Mouse (Mus musculus) lung, postnatal 0 days (tissue): ENCODE measurements around the gene Tnr. TPM values are rescaled to one million over a fixed set of nuclear protein-coding genes. Genes with fewer than 3 reads are reported as not detected.

Experiments
- ATAC-seq: fragments of 200-750 bp; cut with Nextera tagmentation; 2 replicates; pipeline ENCODE4 v1.8.0; 2017; ENCODE audit warnings: moderate library complexity
- DNase-seq: peaks from one replicate; pipeline ENCODE4 v3.0.0-alpha.2; 2016; ENCODE audit warnings: low spot score
- H3K27ac ChIP-seq: fragments of 300-500 bp; sonication (generic); 2 replicates; pipeline ENCODE4 v1.5.1; 2014; ENCODE audit warnings: antibody characterized with exemption, mild to moderate bottlenecking, low read length, mixed read lengths
- H3K27me3 ChIP-seq: fragments of 300-500 bp; sonication (generic); replicated peaks from 2 replicates; pipeline ENCODE4 v1.6.1; 2014; ENCODE audit warnings: low read length, mixed read lengths; ENCODE audit not compliant: insufficient read depth
- H3K36me3 ChIP-seq: fragments of 300-500 bp; sonication (generic); 2 replicates; pipeline ENCODE4 v1.6.1; 2014; ENCODE audit warnings: low read length, mixed read lengths; ENCODE audit not compliant: insufficient read depth
- H3K4me1 ChIP-seq: fragments of 300-500 bp; sonication (generic); 2 replicates; pipeline ENCODE4 v1.6.1; 2014; ENCODE audit warnings: antibody characterized with exemption, low read depth, low read length, mixed read lengths; ENCODE audit not compliant: insufficient read depth
- H3K4me2 ChIP-seq: fragments of 300-500 bp; sonication (generic); replicated peaks from 2 replicates; pipeline ENCODE4 v1.6.1; 2014; ENCODE audit warnings: low read depth, mild to moderate bottlenecking, low read length, moderate library complexity, mixed read lengths
- H3K4me3 ChIP-seq: fragments of 300-500 bp; sonication (generic); 2 replicates; pipeline ENCODE4 v1.5.1; 2014; ENCODE audit warnings: low read depth, low read length
- H3K9ac ChIP-seq: fragments of 300-500 bp; sonication (generic); replicated peaks from 2 replicates; pipeline ENCODE4 v1.6.1; 2014; ENCODE audit warnings: low read depth, mild to moderate bottlenecking
- H3K9me3 ChIP-seq: fragments of 300-500 bp; sonication (generic); 2 replicates; pipeline ENCODE4 v1.6.1; 2016; ENCODE audit warnings: low read length, mixed read lengths
- CTCF ChIP-seq: IDR thresholded peaks from 2 replicates; pipeline ENCODE4 v1.5.1; 2016; ENCODE audit warnings: antibody characterized with exemption, mild to moderate bottlenecking
- EP300 ChIP-seq: IDR thresholded peaks from 2 replicates; pipeline ENCODE4 v1.6.1; 2016; ENCODE audit warnings: antibody characterized with exemption, mild to moderate bottlenecking, control low read depth
- WGBS: fragments of 180-500 bp; shearing (Covaris S2); extraction: QIAGEN DNeasy Blood & Tissue Kit; methylation state at CpG from one replicate; pipeline ENCODE4 v1.1.7; 2014; 5-methylcytosine and 5-hydroxymethylcytosine counted together
- polyA plus RNA-seq: library from polyadenylated mRNA; unstranded; fragments of >200 nt; fragmentation: Nextera tagmentation; extraction: Ambion mirVana; gene quantifications from 2 replicates; pipeline ENCODE4 v1.2.1, GENCODE M21; 2015

Tnr gene
- polyA plus RNA-seq, 1 experiment from 2014 or later, result not detected

DNA sequence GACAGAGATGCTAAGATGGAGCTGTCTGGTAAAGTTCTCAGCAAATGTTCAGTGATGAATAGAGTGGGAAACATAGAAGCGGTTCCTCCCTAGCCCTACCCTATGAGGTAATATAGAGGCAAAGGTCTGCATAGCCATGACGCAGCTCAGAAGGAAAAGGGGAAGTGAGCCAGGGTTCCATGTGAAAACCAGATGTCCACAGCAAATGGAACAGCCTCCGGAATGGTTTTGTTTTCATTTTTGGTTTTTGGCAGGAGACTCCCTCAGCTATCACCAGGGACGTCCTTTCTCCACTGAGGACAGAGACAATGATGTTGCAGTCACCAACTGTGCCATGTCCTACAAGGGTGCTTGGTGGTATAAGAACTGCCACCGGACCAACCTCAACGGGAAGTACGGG, 399.4 kb downstream of the Tnr start:
- Histone ChIP-seq H3K9me3 (no peaks in the 10 kb centered on the region), H3K4me1 (no peaks in the 10 kb centered on the region), H3K27me3 (no peaks in the 10 kb centered on the region), H3K36me3 (no peaks in the 10 kb centered on the region), H3K4me3 (no peak overlapping the region), H3K27ac (no peak overlapping the region), H3K4me2 (no peak overlapping the region), H3K9ac (no peak overlapping the region)
- DNase-seq (peak; percentile 42), ATAC-seq (peak; percentile 73)
- WGBS, result 68% methylated on average over 7 of the region's 7 CpGs
- TF ChIP-seq EP300 (no peak), CTCF (no peak)

DNA sequence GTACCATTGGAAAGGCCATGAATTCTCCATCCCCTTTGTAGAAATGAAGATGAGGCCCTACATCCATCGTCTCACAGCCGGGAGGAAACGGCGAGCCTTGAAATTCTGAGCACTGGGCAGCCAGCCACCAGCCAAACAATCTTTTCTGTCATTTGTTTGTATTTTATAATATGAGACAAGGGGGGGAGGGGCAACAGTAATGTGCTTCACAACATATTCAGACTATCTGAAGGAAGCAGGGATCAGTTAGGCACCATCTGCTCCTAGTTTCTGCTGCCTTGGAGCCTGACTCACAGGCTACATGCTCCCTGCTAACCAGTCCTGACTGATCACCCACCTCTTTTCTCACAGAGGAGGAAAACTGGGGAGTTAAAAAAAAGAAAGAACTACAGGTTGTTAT, 400.5 kb downstream of the Tnr start:
- 29% methylated on average over 4 of the region's 4 CpGs for WGBS
- Histone ChIP-seq H3K4me2 (no peak overlapping the region), H3K4me3 (no peak overlapping the region), H3K4me1 (no peaks in the 10 kb centered on the region), H3K27ac (no peak overlapping the region), H3K9me3 (no peaks in the 10 kb centered on the region), H3K27me3 (no peaks in the 10 kb centered on the region), H3K36me3 (no peaks in the 10 kb centered on the region), H3K9ac (no peak overlapping the region)
- DNase-seq (peak; percentile 64), ATAC-seq (peak; percentile 65)
- no peak for TF ChIP-seq CTCF
- peak; percentile 64 for TF ChIP-seq EP300

DNA sequence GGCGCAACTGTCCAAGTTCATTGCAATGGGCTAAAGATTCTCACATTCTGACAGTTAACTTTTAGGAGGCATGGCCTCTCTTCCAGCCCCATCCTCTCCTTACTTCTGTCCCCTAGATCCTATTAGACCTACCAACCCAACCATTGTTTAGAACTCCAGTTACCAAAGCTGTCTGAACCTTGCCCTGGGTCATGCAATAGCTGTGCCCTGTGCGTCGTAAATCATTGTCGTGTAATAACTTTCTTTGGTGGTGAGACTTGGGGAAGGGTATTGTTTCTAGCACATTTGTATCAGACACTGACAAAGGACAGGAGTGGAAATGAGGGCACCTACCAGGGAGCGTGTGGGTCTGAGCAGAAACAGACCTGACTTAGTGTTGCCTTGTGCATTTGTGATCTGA, 401.1 kb downstream of the Tnr start:
- Histone ChIP-seq H3K4me2 (no peak overlapping the region), H3K4me1 (no peaks in the 10 kb centered on the region), H3K4me3 (no peak overlapping the region), H3K9me3 (no peaks in the 10 kb centered on the region), H3K27me3 (no peaks in the 10 kb centered on the region), H3K9ac (no peak overlapping the region), H3K36me3 (no peaks in the 10 kb centered on the region), H3K27ac (no peak overlapping the region)
- WGBS, result 83% methylated on average over 5 of the region's 5 CpGs
- no peak for ATAC-seq
- TF ChIP-seq EP300 (no peak), CTCF (no peak)
- DNase-seq, result no peak

DNA sequence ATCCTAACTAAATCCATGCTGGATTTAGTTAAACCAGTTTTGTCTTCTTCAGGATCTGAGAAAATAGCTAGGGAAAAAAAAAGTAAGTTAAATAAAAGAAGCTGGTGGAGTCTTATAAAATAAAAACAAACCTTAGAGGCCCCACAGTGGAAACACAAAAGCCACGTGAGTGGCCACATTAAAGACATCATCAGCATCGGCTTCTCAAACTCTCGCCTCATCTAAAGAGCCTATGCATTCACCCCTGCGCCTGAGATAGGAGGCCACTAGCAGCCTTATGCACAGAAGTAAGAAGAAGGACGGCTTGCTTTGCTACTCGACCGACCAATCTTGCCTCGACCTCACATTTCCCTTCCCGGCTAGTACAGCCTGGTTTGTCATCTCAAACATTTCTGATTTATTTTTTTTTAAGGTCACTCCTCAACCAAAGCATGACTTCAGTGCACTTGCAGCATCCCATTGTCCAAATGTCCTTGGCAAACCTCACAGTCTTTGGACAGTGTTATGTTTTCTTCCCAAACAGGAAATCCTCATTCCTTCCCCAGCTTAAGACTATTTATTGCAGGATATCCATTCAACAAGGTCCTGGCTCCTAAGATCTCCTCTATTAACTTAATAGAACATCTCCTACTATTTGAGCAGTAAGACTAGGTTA, 405.2 kb downstream of the Tnr start:
- H3K4me3 ChIP-seq, result no peak overlapping the region
- no peak overlapping the region for H3K9ac ChIP-seq
- H3K9me3 ChIP-seq, result no peaks in the 10 kb centered on the region
- H3K36me3 ChIP-seq, result no peaks in the 10 kb centered on the region
- TF ChIP-seq CTCF (no peak), EP300 (peak; percentile 91)
- H3K4me2 ChIP-seq, result no peak overlapping the region
- no peaks in the 10 kb centered on the region for H3K4me1 ChIP-seq
- DNase-seq, result peak; percentile 58
- WGBS, result 63% methylated on average over 9 of the region's 9 CpGs
- ATAC-seq, result peak; percentile 70
- H3K27me3 ChIP-seq, result no peaks in the 10 kb centered on the region
- peak overlapping the region; percentile 39; the same call in 1 of the 2 replicates for H3K27ac ChIP-seq

DNA sequence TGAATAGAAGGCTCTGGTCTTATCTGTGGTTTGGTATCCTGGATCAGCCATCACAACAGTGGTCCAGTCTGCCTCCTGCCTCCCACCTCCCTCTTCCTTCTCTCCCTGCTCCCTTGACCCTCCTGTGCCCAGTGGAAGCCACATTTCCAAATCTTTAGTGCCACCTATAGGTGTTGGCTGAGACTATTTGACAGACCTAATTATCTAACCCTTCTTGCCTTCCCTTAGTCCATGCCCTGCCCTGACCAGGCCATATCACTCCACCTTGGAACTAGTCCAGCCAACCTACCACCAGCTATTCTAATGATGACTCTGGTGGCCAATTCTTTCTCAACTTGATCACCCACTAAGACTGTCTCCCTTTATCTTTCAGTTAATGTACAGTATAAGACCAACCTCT, 408.5 kb downstream of the Tnr start:
- peak; percentile 34 for TF ChIP-seq CTCF
- no peak for TF ChIP-seq EP300
- DNase-seq (no peak), ATAC-seq (no peak)
- no peak overlapping the region for H3K9ac ChIP-seq
- H3K27me3 ChIP-seq, result no peaks in the 10 kb centered on the region
- H3K4me3 ChIP-seq, result no peak overlapping the region
- H3K4me2 ChIP-seq, result no peak overlapping the region
- no peaks in the 10 kb centered on the region for H3K36me3 ChIP-seq
- no peak overlapping the region for H3K27ac ChIP-seq
- H3K4me1 ChIP-seq, result no peaks in the 10 kb centered on the region
- H3K9me3 ChIP-seq, result no peaks in the 10 kb centered on the region

DNA sequence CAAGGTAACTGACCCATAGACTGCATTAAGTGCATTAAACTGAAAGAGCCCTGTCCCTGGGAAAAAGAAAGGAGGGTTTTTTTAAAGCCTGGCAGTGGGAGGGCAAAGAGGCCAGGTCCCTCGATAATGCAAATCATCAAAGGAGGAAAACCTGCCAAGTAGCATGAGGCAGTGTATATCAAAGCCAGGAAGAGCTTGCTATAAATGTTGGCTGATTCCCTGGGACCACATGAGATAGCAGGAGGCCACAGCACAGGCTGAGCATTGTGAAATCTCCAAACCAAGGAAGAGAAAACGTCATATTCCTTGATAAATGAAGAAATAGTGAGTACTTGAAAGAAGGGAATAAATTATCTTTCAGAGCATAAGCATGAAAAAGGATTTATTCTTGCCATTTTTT, 409.0 kb downstream of the Tnr start:
- no peak overlapping the region for H3K4me3 ChIP-seq
- no peak overlapping the region for H3K4me2 ChIP-seq
- ATAC-seq (peak; percentile 38; the same call in 1 of the 2 replicates), DNase-seq (no peak)
- no peak overlapping the region for H3K9ac ChIP-seq
- no peaks in the 10 kb centered on the region for H3K4me1 ChIP-seq
- no peaks in the 10 kb centered on the region for H3K27me3 ChIP-seq
- no peaks in the 10 kb centered on the region for H3K9me3 ChIP-seq
- 26% methylated on average over 2 of the region's 2 CpGs for whole genome bisulfite sequencing
- no peak overlapping the region for H3K27ac ChIP-seq
- TF ChIP-seq EP300 (no peak), CTCF (no peak)
- H3K36me3 ChIP-seq, result no peaks in the 10 kb centered on the region

DNA sequence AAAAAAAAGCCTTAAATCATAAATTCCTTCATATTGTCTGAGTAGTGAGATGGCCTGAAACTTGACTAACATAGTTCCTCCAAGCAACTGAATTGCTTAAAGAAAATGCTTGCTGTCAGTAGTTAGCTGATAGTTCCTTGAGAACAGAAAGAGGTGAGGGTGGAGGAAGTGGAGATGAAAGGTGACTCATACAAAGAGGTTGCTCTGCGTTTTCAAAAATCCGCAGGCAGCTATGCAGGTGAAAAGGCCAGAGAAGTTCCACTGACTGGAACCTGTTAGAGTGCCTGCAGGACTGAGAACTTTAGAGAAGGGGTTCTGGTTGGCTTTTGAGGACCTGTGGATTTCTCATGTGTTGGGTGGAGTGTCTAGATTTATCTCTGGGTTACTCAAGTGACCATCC, 414.9 kb downstream of the Tnr start:
- H3K9ac ChIP-seq, result no peak overlapping the region
- H3K27ac ChIP-seq, result no peak overlapping the region
- H3K4me2 ChIP-seq, result no peak overlapping the region
- no peaks in the 10 kb centered on the region for H3K36me3 ChIP-seq
- TF ChIP-seq CTCF, result no peak
- TF ChIP-seq EP300, result no peak
- no peak overlapping the region for H3K4me3 ChIP-seq
- 68% methylated on average over 2 of the region's 2 CpGs for WGBS
- ATAC-seq (no peak), DNase-seq (no peak)
- H3K4me1 ChIP-seq, result no peaks in the 10 kb centered on the region
- no peaks in the 10 kb centered on the region for H3K9me3 ChIP-seq
- no peaks in the 10 kb centered on the region for H3K27me3 ChIP-seq
